Mouse (Mus musculus): Measurements from ENCODE around the gene Reps1.

- TF ChIP-seq EP300 (IDR thresholded peaks at IDR 0.05; ENCODE audit: low read depth) (no peak), CTCF (IDR thresholded peaks at IDR 0.05; ENCODE audit: low read depth) (no peak)
Measured at GRCm38 (mm10) chr10:18058681-18059338, 3.1 kb downstream of the Reps1 start.
